17 mouse cellular contexts compared by ENCODE assay signal in genomic region chr1:168569930-168570515, GRCm38 (mm10).
"Had no signal": no experiment of that assay in that cellular context is flagged by ENCODE, and none has a peak within 500 bp of the region (broad histone marks: within the 10 kb centered on the region; RNA-seq: fewer than 3 reads in every experiment).

No protein-coding gene starts in this region.

- H3K27ac ChIP-seq: kidney, postnatal 0 days; layer of hippocampus, adult 2 months; limb, embryonic 10.5 days; limb, embryonic 13.5 days; liver, embryonic 12.5 days; liver, embryonic 15.5 days; lung, embryonic 15.5 days; midbrain, embryonic 13.5 days had no signal

- H3K9ac ChIP-seq: limb, embryonic 13.5 days; liver, embryonic 12.5 days; liver, embryonic 15.5 days; lung, embryonic 15.5 days; midbrain, embryonic 13.5 days had no signal

- H3K4me3 ChIP-seq: layer of hippocampus, adult 2 months; limb, embryonic 10.5 days; limb, embryonic 13.5 days; liver, embryonic 12.5 days; liver, embryonic 15.5 days; lung, embryonic 15.5 days; megakaryocyte, embryonic 14.5 days; midbrain, embryonic 13.5 days had no signal

- H3K36me3 ChIP-seq: limb, embryonic 10.5 days; limb, embryonic 13.5 days; liver, embryonic 12.5 days; liver, embryonic 15.5 days; lung, embryonic 15.5 days; midbrain, embryonic 13.5 days had no signal

- H3K9me3 ChIP-seq: limb, embryonic 10.5 days; limb, embryonic 13.5 days; liver, embryonic 12.5 days; liver, embryonic 15.5 days; lung, embryonic 15.5 days; megakaryocyte, embryonic 14.5 days; midbrain, embryonic 13.5 days had no signal

- H3K4me1 ChIP-seq: limb, embryonic 10.5 days; limb, embryonic 13.5 days; liver, embryonic 12.5 days; liver, embryonic 15.5 days; lung, embryonic 15.5 days; megakaryocyte, embryonic 14.5 days; midbrain, embryonic 13.5 days had no signal

- H3K27me3 ChIP-seq: limb, embryonic 13.5 days; liver, embryonic 12.5 days; liver, embryonic 15.5 days; lung, embryonic 15.5 days; megakaryocyte, embryonic 14.5 days; midbrain, embryonic 13.5 days had no signal

- H3K4me2 ChIP-seq: limb, embryonic 13.5 days; liver, embryonic 12.5 days; liver, embryonic 15.5 days; lung, embryonic 15.5 days; midbrain, embryonic 13.5 days had no signal

- ATAC-seq: liver, embryonic 12.5 days; midbrain, embryonic 13.5 days had no signal

- DNase-seq: kidney, postnatal 25 days; layer of hippocampus, adult 9-11 months; liver; lung, adult 18-20 months; lung, postnatal 10 days; lung, postnatal 36 days; thymus, adult 18-20 months; thymus, postnatal 36 days had no signal
